Mouse (Mus musculus) intestine, embryonic 16.5 days (tissue): Measurements from ENCODE around the gene Per1. TPM values are rescaled to one million over a fixed set of nuclear protein-coding genes. Genes with fewer than 3 reads are reported as not detected.
A peak's percentile ranks its signal among the peaks of the same experiment; 100 is the strongest.

Source experiments
- ATAC-seq: fragments of 200-750 bp; cut with Nextera tagmentation; 2 replicates; pipeline ENCODE4 v1.8.0; 2017; ENCODE audit warnings: moderate TSS enrichment, moderate library complexity
- H3K27ac ChIP-seq: fragments of 300-500 bp; sonication (generic); 2 replicates; pipeline ENCODE4 v1.5.1; 2014; ENCODE audit warnings: mild to moderate bottlenecking, low read length
- H3K27me3 ChIP-seq: fragments of 300-500 bp; sonication (generic); replicated peaks from 2 replicates; pipeline ENCODE4 v1.6.1; 2014; ENCODE audit warnings: low read length, control low read depth, mixed read lengths; ENCODE audit not compliant: control insufficient read depth, insufficient read depth
- H3K36me3 ChIP-seq: fragments of 300-500 bp; sonication (generic); 2 replicates; pipeline ENCODE4 v1.6.1; 2014; ENCODE audit warnings: low read length, control low read depth; ENCODE audit not compliant: control insufficient read depth, insufficient read depth
- H3K4me1 ChIP-seq: fragments of 300-500 bp; sonication (generic); 2 replicates; pipeline ENCODE4 v1.6.1; 2014; ENCODE audit warnings: low read length, control low read depth, mixed read lengths; ENCODE audit not compliant: control insufficient read depth, insufficient read depth
- H3K4me2 ChIP-seq: fragments of 300-500 bp; sonication (generic); 2 replicates; pipeline ENCODE4 v1.6.1; 2014; ENCODE audit warnings: low read depth, low read length, control low read depth
- H3K4me3 ChIP-seq: fragments of 300-500 bp; sonication (generic); 2 replicates; pipeline ENCODE4 v1.5.1; 2014; ENCODE audit warnings: mild to moderate bottlenecking, low read length
- H3K9ac ChIP-seq: fragments of 300-500 bp; sonication (generic); 2 replicates; pipeline ENCODE4 v1.6.1; 2014; ENCODE audit warnings: low read depth, low read length
- H3K9me3 ChIP-seq: fragments of 300-500 bp; sonication (generic); 2 replicates; pipeline ENCODE4 v1.6.1; 2016; ENCODE audit warnings: low read length, control low read depth; ENCODE audit not compliant: control insufficient read depth
- WGBS: fragments of 180-500 bp; shearing (Covaris S2); extraction: QIAGEN DNeasy Blood & Tissue Kit; methylation state at CpG from one replicate; pipeline ENCODE4 v1.1.7; 2014; 5-methylcytosine and 5-hydroxymethylcytosine counted together
- polyA plus RNA-seq: library from polyadenylated mRNA; unstranded; fragments of >200 nt; fragmentation: Nextera tagmentation; extraction: Ambion mirVana; gene quantifications from 2 replicates; pipeline ENCODE4 v1.2.1, GENCODE M21; 2015

Gene Per1
- polyA plus RNA-seq, 1 experiment from 2014 or later, result 13.6 TPM

- Histone ChIP-seq H3K4me3 (peak overlapping the region; percentile 79), H3K4me2 (peak overlapping the region; percentile 69), H3K9ac (peak overlapping the region; percentile 82), H3K4me1 (peaks cover 30% of the 10 kb centered on the region), H3K9me3 (no peaks in the 10 kb centered on the region), H3K36me3 (no peaks in the 10 kb centered on the region), H3K27me3 (no peaks in the 10 kb centered on the region), H3K27ac (peak overlapping the region; percentile 94)
- WGBS, result 3% methylated on average over 29 of the region's 29 CpGs
- peak; percentile 2; the same call in 1 of the 2 replicates for ATAC-seq
Observed at GRCm38 (mm10) chr11:69123056-69123692, 28.2 kb downstream of the Per1 start.

- Histone ChIP-seq H3K27ac (peak overlapping the region; percentile 89), H3K9ac (peak overlapping the region; percentile 82), H3K36me3 (no peaks in the 10 kb centered on the region), H3K4me1 (peaks cover 29% of the 10 kb centered on the region), H3K4me3 (peak overlapping the region; percentile 79), H3K27me3 (no peaks in the 10 kb centered on the region), H3K4me2 (peak overlapping the region; percentile 69), H3K9me3 (no peaks in the 10 kb centered on the region)
- peak; percentile 71 for ATAC-seq
- under 1% methylated on average over 31 of the region's 31 CpGs for WGBS
Observed at GRCm38 (mm10) chr11:69123693-69124497, 28.9 kb downstream of the Per1 start.

- WGBS, result 0% methylated on average over 3 of the region's 3 CpGs
- Histone ChIP-seq H3K4me3 (no peak overlapping the region; the same call in 1 of the 2 replicates), H3K27ac (no peak overlapping the region), H3K9me3 (no peaks in the 10 kb centered on the region), H3K9ac (no peak overlapping the region), H3K36me3 (no peaks in the 10 kb centered on the region), H3K4me2 (no peak overlapping the region), H3K4me1 (peaks cover 23% of the 10 kb centered on the region), H3K27me3 (no peaks in the 10 kb centered on the region)
- peak; percentile 47 for ATAC-seq
Observed at GRCm38 (mm10) chr11:69124498-69124847, 29.5 kb downstream of the Per1 start.

GRCm38 (mm10) chr11:69125041-69125851 lies 30.2 kb downstream of the Per1 start:
- no peaks in the 10 kb centered on the region for H3K27me3 ChIP-seq
- peaks cover 17% of the 10 kb centered on the region for H3K4me1 ChIP-seq
- peak overlapping the region; percentile 68 for H3K9ac ChIP-seq
- H3K27ac ChIP-seq, result peak overlapping the region; percentile 62
- peak overlapping the region; percentile 76 for H3K4me2 ChIP-seq
- ATAC-seq, result peak; percentile 49
- no peaks in the 10 kb centered on the region for H3K9me3 ChIP-seq
- no peaks in the 10 kb centered on the region for H3K36me3 ChIP-seq
- WGBS, result under 1% methylated on average over 24 of the region's 24 CpGs
- H3K4me3 ChIP-seq, result peak overlapping the region; percentile 58

- WGBS, result 0% methylated on average over 3 of the region's 3 CpGs
- H3K4me1 ChIP-seq, result peaks cover 13% of the 10 kb centered on the region
- peak within 1 kb of the TSS; percentile 68 for H3K9ac ChIP-seq
- ATAC-seq, result no peak
- no peaks in the 10 kb centered on the region for H3K27me3 ChIP-seq
- peak within 1 kb of the TSS; percentile 58 for H3K4me3 ChIP-seq
- peak within 1 kb of the TSS; percentile 76 for H3K4me2 ChIP-seq
- H3K27ac ChIP-seq, result peak within 1 kb of the TSS; percentile 62
- H3K9me3 ChIP-seq, result no peaks in the 10 kb centered on the region
- no peaks in the 10 kb centered on the region for H3K36me3 ChIP-seq
Observed at GRCm38 (mm10) chr11:69125852-69125918, 30.7 kb downstream of the Per1 start, which contains the start of gene Aloxe3. Gene Aloxe3 (plus strand): TSS chr11:69125896.

GRCm38 (mm10) chr11:69125919-69126705 lies 31.1 kb downstream of the Per1 start:
- Histone ChIP-seq H3K9me3 (no peaks in the 10 kb centered on the region), H3K4me2 (peak overlapping the region; percentile 76), H3K36me3 (no peaks in the 10 kb centered on the region), H3K27me3 (no peaks in the 10 kb centered on the region), H3K27ac (peak overlapping the region; percentile 62; the same call in 1 of the 2 replicates), H3K4me3 (peak overlapping the region; percentile 58), H3K9ac (peak overlapping the region; percentile 68), H3K4me1 (peaks cover 9% of the 10 kb centered on the region)
- 13% methylated on average over 20 of the region's 20 CpGs for WGBS
- ATAC-seq, result no peak

GRCm38 (mm10) chr11:69126706-69127095 lies 31.7 kb downstream of the Per1 start:
- Histone ChIP-seq H3K27me3 (no peaks in the 10 kb centered on the region), H3K4me3 (no peak overlapping the region), H3K27ac (no peak overlapping the region), H3K4me2 (no peak overlapping the region), H3K4me1 (peaks cover 9% of the 10 kb centered on the region), H3K9ac (no peak overlapping the region), H3K9me3 (no peaks in the 10 kb centered on the region), H3K36me3 (no peaks in the 10 kb centered on the region)
- ATAC-seq, result no peak
- 48% methylated on average over 2 of the region's 2 CpGs for WGBS

GRCm38 (mm10) chr11:69128426-69129122 lies 33.6 kb downstream of the Per1 start:
- no peak overlapping the region for H3K27ac ChIP-seq
- H3K4me3 ChIP-seq, result no peak overlapping the region
- H3K4me1 ChIP-seq, result peaks cover 9% of the 10 kb centered on the region
- H3K9me3 ChIP-seq, result no peaks in the 10 kb centered on the region
- no peak for ATAC-seq
- no peaks in the 10 kb centered on the region for H3K36me3 ChIP-seq
- no peak overlapping the region for H3K4me2 ChIP-seq
- no peak overlapping the region for H3K9ac ChIP-seq
- H3K27me3 ChIP-seq, result no peaks in the 10 kb centered on the region
- WGBS, result 73% methylated on average over 8 of the region's 8 CpGs
